Mouse (Mus musculus): ENCODE data around the gene Nfasc. TPM values are rescaled to one million over a fixed set of nuclear protein-coding genes. Genes with fewer than 3 reads are reported as not detected.

The Nfasc gene
- polyA plus RNA-seq, 1 experiment from 2014 or later, result 26.9 TPM

GRCm38 (mm10) chr1:132653161-132653560 is 88.4 kb downstream of the Nfasc start:
- peaks cover 31% of the 10 kb centered on the region for H3K4me1 ChIP-seq (ENCODE audit: control insufficient read depth, insufficient read depth, low read length)
- ATAC-seq (no peak), DNase-seq (ENCODE audit: low spot score) (no peak)
- no peak overlapping the region for H3K9ac ChIP-seq (ENCODE audit: low read length)
- no peaks in the 10 kb centered on the region for H3K27me3 ChIP-seq (replicated peaks; ENCODE audit: control insufficient read depth, insufficient read depth, low read length)
- no peaks in the 10 kb centered on the region for H3K9me3 ChIP-seq (replicated peaks; ENCODE audit: control insufficient read depth, low read length)
- WGBS, result 84% methylated on average over 9 of the region's 9 CpGs
- no peak overlapping the region for H3K4me2 ChIP-seq (ENCODE audit: low read length)
- H3K27ac ChIP-seq (ENCODE audit: low read depth, low read length), result peak overlapping the region; percentile 74; the same call in 1 of the 2 replicates
- no peaks in the 10 kb centered on the region; the same call in 1 of the 2 replicates for H3K36me3 ChIP-seq (ENCODE audit: control insufficient read depth, insufficient read depth, low read length)
- H3K4me3 ChIP-seq (ENCODE audit: low read depth, low read length), result no peak overlapping the region

GRCm38 (mm10) chr1:132650680-132651079 is 90.9 kb downstream of the Nfasc start:
- Histone ChIP-seq H3K9ac (ENCODE audit: low read length) (no peak overlapping the region), H3K27me3 (replicated peaks; ENCODE audit: control insufficient read depth, insufficient read depth, low read length) (no peaks in the 10 kb centered on the region), H3K4me2 (ENCODE audit: low read length) (no peak overlapping the region), H3K9me3 (replicated peaks; ENCODE audit: control insufficient read depth, low read length) (no peaks in the 10 kb centered on the region), H3K4me3 (ENCODE audit: low read depth, low read length) (no peak overlapping the region), H3K36me3 (ENCODE audit: control insufficient read depth, insufficient read depth, low read length) (no peaks in the 10 kb centered on the region), H3K27ac (ENCODE audit: low read depth, low read length) (peak overlapping the region; percentile 92), H3K4me1 (ENCODE audit: control insufficient read depth, insufficient read depth, low read length) (peaks cover 33% of the 10 kb centered on the region)
- DNase-seq (ENCODE audit: low spot score), result peak; percentile 78
- ATAC-seq, result peak; percentile 81
- WGBS, result 46% methylated on average over 9 of the region's 9 CpGs

GRCm38 (mm10) chr1:132647958-132648357 is 93.6 kb downstream of the Nfasc start:
- no peaks in the 10 kb centered on the region for H3K27me3 ChIP-seq (replicated peaks; ENCODE audit: control insufficient read depth, insufficient read depth, low read length)
- no peak overlapping the region for H3K4me2 ChIP-seq (ENCODE audit: low read length)
- H3K9ac ChIP-seq (ENCODE audit: low read length), result no peak overlapping the region
- DNase-seq (ENCODE audit: low spot score), result no peak
- no peak for ATAC-seq
- WGBS, result 84% methylated on average over 6 of the region's 6 CpGs
- H3K4me3 ChIP-seq (ENCODE audit: low read depth, low read length), result no peak overlapping the region
- peaks cover 13% of the 10 kb centered on the region for H3K4me1 ChIP-seq (ENCODE audit: control insufficient read depth, insufficient read depth, low read length)
- H3K36me3 ChIP-seq (ENCODE audit: control insufficient read depth, insufficient read depth, low read length), result no peaks in the 10 kb centered on the region
- no peak overlapping the region for H3K27ac ChIP-seq (ENCODE audit: low read depth, low read length)
- no peaks in the 10 kb centered on the region for H3K9me3 ChIP-seq (replicated peaks; ENCODE audit: control insufficient read depth, low read length)

GRCm38 (mm10) chr1:132641049-132641795 is 100.4 kb downstream of the Nfasc start:
- ATAC-seq, result peak; percentile 89
- H3K4me3 ChIP-seq (ENCODE audit: low read depth, low read length), result no peak overlapping the region
- H3K4me2 ChIP-seq (ENCODE audit: low read length), result no peak overlapping the region; the same call in 1 of the 2 replicates
- no peaks in the 10 kb centered on the region for H3K27me3 ChIP-seq (replicated peaks; ENCODE audit: control insufficient read depth, insufficient read depth, low read length)
- H3K4me1 ChIP-seq (ENCODE audit: control insufficient read depth, insufficient read depth, low read length), result peaks cover 27% of the 10 kb centered on the region
- peak; percentile 87 for DNase-seq (ENCODE audit: low spot score)
- no peaks in the 10 kb centered on the region for H3K9me3 ChIP-seq (replicated peaks; ENCODE audit: control insufficient read depth, low read length)
- H3K9ac ChIP-seq (ENCODE audit: low read length), result no peak overlapping the region
- WGBS, result 65% methylated on average over 13 of the region's 13 CpGs
- peak overlapping the region; percentile 74 for H3K27ac ChIP-seq (ENCODE audit: low read depth, low read length)
- H3K36me3 ChIP-seq (ENCODE audit: control insufficient read depth, insufficient read depth, low read length), result peaks cover 11% of the 10 kb centered on the region

DNA sequence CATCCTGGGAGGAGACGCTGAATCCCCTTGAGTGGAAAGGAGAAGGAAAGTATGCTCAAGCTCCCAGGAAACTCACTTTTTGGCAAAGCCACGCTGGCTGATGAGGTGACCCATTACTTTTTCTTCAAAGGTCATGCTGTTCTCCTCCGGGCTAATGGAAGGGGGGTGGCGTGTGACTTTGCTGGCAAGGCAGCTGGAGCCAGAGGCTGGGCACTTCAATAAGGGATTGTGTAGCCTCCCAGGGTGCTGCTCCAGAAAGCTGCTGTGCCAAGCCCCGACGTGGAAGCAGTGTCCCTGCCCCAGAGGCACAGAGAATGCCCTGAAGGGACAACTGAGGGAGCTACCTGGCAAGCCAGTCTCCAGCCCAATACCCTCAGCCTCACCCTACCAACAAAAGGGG is 101.3 kb downstream of the Nfasc start:
- Histone ChIP-seq H3K4me1 (ENCODE audit: control insufficient read depth, insufficient read depth, low read length) (peaks cover 27% of the 10 kb centered on the region), H3K9ac (ENCODE audit: low read length) (no peak overlapping the region), H3K9me3 (replicated peaks; ENCODE audit: control insufficient read depth, low read length) (no peaks in the 10 kb centered on the region), H3K36me3 (ENCODE audit: control insufficient read depth, insufficient read depth, low read length) (peaks cover 15% of the 10 kb centered on the region), H3K4me2 (ENCODE audit: low read length) (no peak overlapping the region), H3K4me3 (ENCODE audit: low read depth, low read length) (no peak overlapping the region), H3K27ac (ENCODE audit: low read depth, low read length) (peak overlapping the region; percentile 74; the same call in 1 of the 2 replicates), H3K27me3 (replicated peaks; ENCODE audit: control insufficient read depth, insufficient read depth, low read length) (no peaks in the 10 kb centered on the region)
- ATAC-seq (no peak), DNase-seq (ENCODE audit: low spot score) (no peak)
- 79% methylated on average over 6 of the region's 6 CpGs for WGBS

DNA sequence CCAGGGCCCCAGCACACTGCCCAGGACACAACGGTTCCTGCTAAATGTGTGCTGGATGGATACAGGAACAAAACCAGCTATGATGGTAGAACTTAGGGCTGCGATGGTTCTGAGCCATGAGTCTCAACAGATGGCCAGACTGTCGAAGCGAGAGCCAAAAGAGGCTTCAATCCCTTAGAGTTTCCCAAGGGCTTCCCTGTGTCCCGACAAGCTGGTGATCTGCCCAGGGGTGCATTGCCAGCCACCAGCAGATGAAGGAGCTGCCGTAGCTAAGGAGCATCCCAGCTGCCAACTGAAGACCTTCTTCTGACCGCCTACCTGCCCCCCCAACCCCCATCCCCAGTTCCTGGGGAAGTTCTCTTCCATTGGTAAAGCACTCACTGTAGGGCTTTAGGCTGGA is 104.3 kb downstream of the Nfasc start:
- Histone ChIP-seq H3K27ac (ENCODE audit: low read depth, low read length) (0 out of 2 replicates have a peak overlapping the region, but pooled peaks have one; percentile 21), H3K4me1 (ENCODE audit: control insufficient read depth, insufficient read depth, low read length) (peaks cover 27% of the 10 kb centered on the region)

GRCm38 (mm10) chr1:132629611-132630370 is 111.8 kb downstream of the Nfasc start:
- Histone ChIP-seq H3K9ac (ENCODE audit: low read length) (no peak overlapping the region), H3K27ac (ENCODE audit: low read depth, low read length) (no peak overlapping the region; the same call in 1 of the 2 replicates), H3K27me3 (replicated peaks; ENCODE audit: control insufficient read depth, insufficient read depth, low read length) (no peaks in the 10 kb centered on the region), H3K4me2 (ENCODE audit: low read length) (no peak overlapping the region), H3K9me3 (replicated peaks; ENCODE audit: control insufficient read depth, low read length) (no peaks in the 10 kb centered on the region), H3K36me3 (ENCODE audit: control insufficient read depth, insufficient read depth, low read length) (peaks cover 84% of the 10 kb centered on the region), H3K4me1 (ENCODE audit: control insufficient read depth, insufficient read depth, low read length) (no peaks in the 10 kb centered on the region; the same call in 1 of the 2 replicates), H3K4me3 (ENCODE audit: low read depth, low read length) (no peak overlapping the region)
- ATAC-seq (no peak), DNase-seq (ENCODE audit: low spot score) (no peak)
- 87% methylated on average over 5 of the region's 5 CpGs for whole genome bisulfite sequencing

More for the DNA sequence above, 104.3 kb downstream of the Nfasc start:
- ATAC-seq (no peak), DNase-seq (ENCODE audit: low spot score) (no peak)
- 79% methylated on average over 7 of the region's 7 CpGs for WGBS
- Histone ChIP-seq H3K9ac (ENCODE audit: low read length) (no peak overlapping the region), H3K4me2 (ENCODE audit: low read length) (no peak overlapping the region), H3K4me3 (ENCODE audit: low read depth, low read length) (no peak overlapping the region), H3K27me3 (replicated peaks; ENCODE audit: control insufficient read depth, insufficient read depth, low read length) (no peaks in the 10 kb centered on the region), H3K36me3 (ENCODE audit: control insufficient read depth, insufficient read depth, low read length) (peaks cover 34% of the 10 kb centered on the region), H3K9me3 (replicated peaks; ENCODE audit: control insufficient read depth, low read length) (no peaks in the 10 kb centered on the region)

DNA sequence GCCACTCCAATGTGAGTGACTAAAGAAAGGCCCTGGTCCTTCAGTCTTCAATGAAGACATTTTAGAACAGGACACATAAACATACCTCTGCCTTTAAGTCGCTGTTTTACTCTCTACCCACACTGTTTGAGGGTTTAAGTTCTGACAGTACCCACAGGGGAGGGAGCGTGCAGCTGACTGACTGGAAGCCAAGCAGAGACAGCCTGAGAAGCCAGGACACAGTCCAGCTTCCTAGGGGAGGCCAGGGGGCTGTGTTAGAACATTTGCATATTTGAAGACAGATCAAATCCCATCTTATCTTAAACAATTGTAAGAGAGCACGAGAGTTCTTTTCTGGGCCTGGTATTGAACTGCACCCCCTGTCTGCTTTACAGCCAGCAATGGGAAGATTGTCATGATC is 113.0 kb downstream of the Nfasc start:
- Histone ChIP-seq H3K27me3 (replicated peaks; ENCODE audit: control insufficient read depth, insufficient read depth, low read length) (no peaks in the 10 kb centered on the region), H3K4me2 (ENCODE audit: low read length) (no peak overlapping the region), H3K27ac (ENCODE audit: low read depth, low read length) (no peak overlapping the region), H3K4me3 (ENCODE audit: low read depth, low read length) (no peak overlapping the region), H3K9me3 (replicated peaks; ENCODE audit: control insufficient read depth, low read length) (no peaks in the 10 kb centered on the region), H3K36me3 (ENCODE audit: control insufficient read depth, insufficient read depth, low read length) (peaks cover 73% of the 10 kb centered on the region), H3K4me1 (ENCODE audit: control insufficient read depth, insufficient read depth, low read length) (no peaks in the 10 kb centered on the region; the same call in 1 of the 2 replicates), H3K9ac (ENCODE audit: low read length) (no peak overlapping the region)
- 74% methylated on average over 3 of the region's 3 CpGs for WGBS
- ATAC-seq (no peak), DNase-seq (ENCODE audit: low spot score) (no peak)

DNA sequence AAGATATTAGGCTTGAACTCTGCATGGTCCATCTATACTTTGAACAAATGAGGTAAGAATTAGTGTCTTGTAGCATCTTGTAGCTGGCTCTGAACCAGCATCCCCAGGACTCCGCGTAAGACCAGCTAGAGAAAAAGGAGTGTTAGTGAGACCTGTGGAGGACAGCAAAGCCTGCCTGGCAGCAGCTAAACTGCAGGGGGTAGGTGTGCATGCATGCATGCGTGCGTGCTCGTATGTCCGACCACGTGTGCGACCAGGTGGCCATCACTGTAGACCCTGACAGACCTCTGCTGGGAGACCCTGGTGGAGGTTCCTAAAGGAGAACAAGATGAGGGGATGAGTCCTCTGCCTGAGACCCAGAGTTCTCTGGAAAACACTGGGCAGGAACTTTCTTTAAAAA is 113.4 kb downstream of the Nfasc start:
- Histone ChIP-seq H3K4me2 (ENCODE audit: low read length) (no peak overlapping the region), H3K4me3 (ENCODE audit: low read depth, low read length) (no peak overlapping the region), H3K9me3 (replicated peaks; ENCODE audit: control insufficient read depth, low read length) (no peaks in the 10 kb centered on the region), H3K4me1 (ENCODE audit: control insufficient read depth, insufficient read depth, low read length) (no peaks in the 10 kb centered on the region; the same call in 1 of the 2 replicates), H3K36me3 (ENCODE audit: control insufficient read depth, insufficient read depth, low read length) (peaks cover 69% of the 10 kb centered on the region), H3K27me3 (replicated peaks; ENCODE audit: control insufficient read depth, insufficient read depth, low read length) (no peaks in the 10 kb centered on the region), H3K9ac (ENCODE audit: low read length) (no peak overlapping the region), H3K27ac (ENCODE audit: low read depth, low read length) (no peak overlapping the region)
- ATAC-seq, result no peak
- DNase-seq (ENCODE audit: low spot score), result no peak
- WGBS, result 91% methylated on average over 8 of the region's 8 CpGs
